Mouse (Mus musculus) c-Kit-negative CD71-positive TER-119-positive erythroid progenitor cells, embryonic 14.5 days (primary cell): ENCODE results near the gene Slc35e1.

ENCODE experiments used
- DNase-seq: peaks from one replicate; pipeline ENCODE4 v3.0.0-alpha.2; 2013; ENCODE audit warnings: low read depth, low spot score

Slc35e1 gene

GRCm38 (mm10) chr8:72491680-72492621 lies at the start of gene Slc35e1:
Gene Slc35e1 (minus strand): TSS chr8:72492614.
- peak; percentile 15 for DNase-seq

DNA sequence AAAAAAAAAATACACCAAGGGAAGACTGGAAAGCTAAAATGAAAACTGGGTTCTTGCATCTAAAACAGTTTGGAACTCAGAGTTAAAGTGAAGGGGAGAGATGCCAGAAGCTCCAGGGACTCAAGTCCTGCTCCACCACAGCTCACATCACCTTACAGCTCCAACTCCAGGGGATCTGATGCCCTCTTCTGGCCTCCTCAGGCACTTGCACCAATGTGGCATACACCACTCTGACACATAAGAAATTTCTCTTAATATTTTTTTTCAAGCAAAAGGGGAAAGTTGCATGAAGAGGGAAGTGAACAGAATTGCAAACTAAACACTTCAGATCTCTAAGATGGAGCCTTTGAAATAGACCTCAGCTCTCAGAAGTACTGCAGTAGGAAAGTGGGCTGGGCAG lies 46.8 kb upstream of the Slc35e1 start:
- DNase-seq = no peak

GRCm38 (mm10) chr8:72534888-72535287 lies 42.5 kb upstream of the Slc35e1 start:
- no peak for DNase-seq

DNA sequence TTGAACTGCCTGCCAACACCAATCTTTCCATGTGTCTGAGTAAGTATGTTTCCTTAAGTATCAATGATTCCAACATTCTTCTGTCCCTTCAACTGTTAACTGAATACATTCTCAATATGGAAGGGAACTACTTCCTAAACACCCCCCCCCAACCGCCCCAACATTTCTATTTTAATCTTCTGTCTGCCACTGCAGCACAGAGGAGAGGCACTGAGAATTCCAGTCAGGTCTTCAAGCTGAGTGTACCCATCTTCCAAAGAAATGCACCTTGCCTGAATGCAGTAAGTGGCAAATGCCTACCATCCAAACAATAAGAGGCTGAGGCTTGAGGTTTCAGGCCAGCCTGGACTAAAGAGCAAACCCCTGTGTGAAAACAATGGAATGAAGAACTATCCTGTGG lies 39.7 kb upstream of the Slc35e1 start:
- DNase-seq = no peak

GRCm38 (mm10) chr8:72521888-72522287 lies 29.5 kb upstream of the Slc35e1 start:
- no peak for DNase-seq

GRCm38 (mm10) chr8:72517421-72517988 lies 25.1 kb upstream of the Slc35e1 start:
- DNase-seq = no peak

GRCm38 (mm10) chr8:72513158-72513557 lies 20.7 kb upstream of the Slc35e1 start:
- DNase-seq = no peak

- no peak for DNase-seq
Measured at GRCm38 (mm10) chr8:72512648-72513047, 20.2 kb upstream of the Slc35e1 start.

DNA sequence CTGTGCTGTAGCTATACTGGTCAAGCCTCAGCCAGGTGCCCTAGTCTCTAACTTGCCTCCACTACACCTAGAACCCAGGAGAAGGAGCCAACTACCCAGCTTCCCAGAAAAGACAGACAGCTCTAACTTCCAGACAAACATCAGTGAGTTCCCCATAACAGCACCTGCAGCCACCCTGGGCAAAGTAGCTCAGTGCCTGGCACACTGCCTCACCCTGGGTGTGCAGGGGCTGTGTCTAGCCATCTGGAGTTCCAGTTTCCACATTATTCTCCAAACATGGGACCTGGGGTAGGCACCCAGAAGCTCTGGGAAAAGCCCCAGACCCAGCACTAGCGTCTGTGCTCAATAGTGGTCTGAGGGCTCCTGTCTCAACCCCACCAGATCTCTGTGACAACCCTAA lies 15.1 kb upstream of the Slc35e1 start:
- no peak for DNase-seq

GRCm38 (mm10) chr8:72504637-72505314 lies 12.4 kb upstream of the Slc35e1 start:
- DNase-seq = no peak

DNA sequence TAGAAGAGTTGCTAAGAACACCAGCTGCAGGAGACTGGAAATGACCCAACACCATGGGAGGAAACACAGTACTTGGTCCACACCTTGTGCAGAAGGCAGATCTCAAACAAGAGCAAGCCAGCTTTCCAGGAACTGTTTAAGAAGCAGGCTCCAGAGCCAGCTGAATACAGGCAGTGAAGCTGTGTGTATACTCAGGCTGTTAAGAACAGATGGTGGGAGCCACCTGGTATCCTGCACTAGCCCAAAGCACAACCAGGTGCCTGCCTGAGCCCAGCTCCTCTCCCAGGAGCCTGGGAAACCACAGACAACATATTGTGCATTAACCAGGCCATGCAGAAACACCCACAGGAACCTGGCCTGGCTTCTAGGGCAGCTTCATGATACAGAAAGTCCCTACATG lies 11.7 kb upstream of the Slc35e1 start:
- DNase-seq = no peak

- DNase-seq = no peak
Measured at GRCm38 (mm10) chr8:72500521-72500931, 8.1 kb upstream of the Slc35e1 start.

GRCm38 (mm10) chr8:72499521-72500284 lies 7.3 kb upstream of the Slc35e1 start:
- DNase-seq = no peak

DNA sequence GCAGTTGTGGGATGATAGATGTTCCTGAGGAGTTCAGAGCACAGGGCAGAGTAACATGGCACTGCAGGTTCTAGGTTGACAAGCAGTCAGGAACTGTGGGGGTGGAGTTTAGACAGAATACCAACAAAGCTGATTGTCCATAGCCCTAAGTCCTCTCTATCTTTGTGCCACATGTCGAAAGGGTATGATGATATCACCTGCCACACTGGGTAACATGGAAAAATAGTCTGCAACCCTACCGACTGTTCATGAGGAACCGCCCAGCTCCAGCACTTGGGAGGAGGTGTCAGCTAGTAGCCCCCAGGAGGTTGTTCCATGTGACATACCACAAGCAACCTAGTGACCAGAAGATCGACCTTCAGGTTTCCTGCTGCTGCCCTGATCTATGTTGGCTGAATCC lies 6.1 kb upstream of the Slc35e1 start:
- DNase-seq = no peak

- DNase-seq = no peak
Measured at GRCm38 (mm10) chr8:72497911-72498310, 5.5 kb upstream of the Slc35e1 start.

GRCm38 (mm10) chr8:72496217-72496616 lies 3.8 kb upstream of the Slc35e1 start:
- DNase-seq = no peak

DNA sequence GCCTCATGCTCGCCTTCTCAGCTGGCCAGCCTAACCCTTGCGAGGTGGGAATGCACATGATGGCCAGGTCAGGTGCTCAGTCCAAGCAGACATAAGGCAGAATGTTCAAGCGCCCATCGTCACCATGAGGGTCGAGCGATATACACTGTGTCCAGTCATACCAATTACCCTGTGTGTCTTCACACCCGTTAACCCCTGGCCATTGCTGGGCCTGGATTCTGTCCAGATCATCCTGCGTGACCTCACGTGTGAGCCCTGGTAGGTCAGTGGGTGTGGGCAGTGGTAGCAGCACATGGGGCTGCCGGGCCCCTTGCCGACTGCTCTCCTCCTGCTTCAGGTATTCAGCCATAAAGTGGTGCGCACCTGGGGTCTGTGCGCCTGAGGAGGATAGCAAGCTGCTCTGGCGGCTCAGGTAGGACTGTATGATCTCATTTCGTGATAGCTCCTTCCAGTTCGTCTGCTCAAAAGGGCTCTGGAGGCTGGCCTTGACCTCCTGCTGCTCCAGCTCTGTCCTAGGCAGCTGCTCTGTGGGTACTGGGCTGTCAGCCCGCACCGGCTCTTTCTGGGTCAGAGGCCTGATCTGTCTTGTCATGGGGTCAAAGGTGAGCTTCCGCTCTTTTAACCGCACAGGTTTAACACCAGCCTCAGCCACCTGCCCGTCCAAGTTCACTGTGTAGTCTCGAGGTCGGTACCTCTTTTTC lies 3.1 kb upstream of the Slc35e1 start:
- DNase-seq = no peak

GRCm38 (mm10) chr8:72493381-72493780 lies 967 bp upstream of the Slc35e1 start:
- no peak for DNase-seq

DNA sequence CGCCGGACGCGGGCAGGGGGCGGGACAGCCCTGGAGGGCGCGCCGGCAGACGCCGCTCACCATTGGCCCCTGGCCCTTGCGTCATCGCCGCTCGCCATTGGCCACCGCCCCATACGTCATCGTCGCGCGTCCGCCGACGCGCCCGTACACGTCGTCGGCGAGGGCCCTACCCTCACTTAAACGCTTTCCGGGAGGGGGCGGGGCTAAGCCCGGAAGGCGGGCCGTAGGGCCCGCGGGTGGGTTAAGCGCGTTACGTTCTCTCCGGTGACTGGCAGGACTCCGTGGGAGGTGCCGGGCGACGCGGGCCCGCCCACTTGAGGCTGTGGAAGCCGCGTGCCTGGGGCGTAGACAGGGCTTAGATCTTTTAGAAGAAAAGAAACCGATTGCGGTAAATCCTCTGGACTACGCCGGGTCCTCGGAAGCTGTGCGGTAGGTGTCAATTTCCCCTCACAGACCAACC lies 238 bp upstream of the Slc35e1 start:
- peak; percentile 98 for DNase-seq

DNA sequence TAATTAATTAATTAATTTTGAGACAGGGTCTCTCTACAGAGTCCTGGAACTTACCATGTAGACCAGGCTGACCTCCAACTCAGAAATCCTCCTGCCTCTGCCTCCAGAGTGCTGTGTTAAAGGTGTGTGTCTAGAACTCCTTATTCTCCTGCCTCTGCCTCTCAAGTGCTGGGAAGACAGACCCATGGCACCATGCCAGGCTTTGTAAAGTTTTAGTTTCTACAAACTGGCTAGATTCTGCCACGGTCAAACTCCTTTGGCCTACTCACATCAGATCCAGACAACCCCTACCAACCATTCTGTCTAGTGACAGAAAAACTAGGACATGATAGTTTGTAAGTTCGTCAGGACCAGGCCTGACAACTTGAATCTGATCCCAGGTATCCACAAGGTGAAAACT lies 1.4 kb downstream of the Slc35e1 start:
- DNase-seq = no peak

- DNase-seq = no peak
Measured at GRCm38 (mm10) chr8:72487014-72487413, 5.4 kb downstream of the Slc35e1 start.
